Mouse (Mus musculus): ENCODE measurements around the gene Zfp970. TPM values are rescaled to one million over a fixed set of nuclear protein-coding genes. Genes with fewer than 3 reads are reported as not detected.

Gene Zfp970
- total and polyA plus RNA-seq, 2 experiments = 5.9 to 69.0 TPM

Other genes starting within 250 kb of the Zfp970 start
- not detected in 2 replicates for gene Gm14409, start 197.7 kb upstream of the Zfp970 start, total RNA-seq (2014; rRNA removed)
- gene Gm14409, start 197.7 kb upstream of the Zfp970 start, polyA plus RNA-seq (2012; rRNA removed) = not detected in 2 replicates
- 0.20 and 0.46 TPM in 2 replicates for gene Gm14412, start 140.4 kb upstream of the Zfp970 start, total RNA-seq (2014; rRNA removed)
- gene Gm14412, start 140.4 kb upstream of the Zfp970 start, polyA plus RNA-seq (2012; rRNA removed) = not detected in 2 replicates
- 2.7 and 4.1 TPM in 2 replicates for gene Gm14418, start 66.4 kb upstream of the Zfp970 start, total RNA-seq (2014; rRNA removed)
- 0.65 and 0.75 TPM in 2 replicates for gene Gm14418, start 66.4 kb upstream of the Zfp970 start, polyA plus RNA-seq (2012; rRNA removed)
- gene Gm14403, start 33.5 kb downstream of the Zfp970 start, total RNA-seq (2014; rRNA removed) = 27.0 and 54.8 TPM in 2 replicates
- 2.2 and 4.4 TPM in 2 replicates for gene Gm14403, start 33.5 kb downstream of the Zfp970 start, polyA plus RNA-seq (2012; rRNA removed)
- gene Gm14406, start 113.5 kb downstream of the Zfp970 start, total RNA-seq (2014; rRNA removed) = not detected in 2 replicates
- gene Gm14406, start 113.5 kb downstream of the Zfp970 start, polyA plus RNA-seq (2012; rRNA removed) = not detected in 2 replicates